Mouse (Mus musculus) granulocyte monocyte progenitor cell, adult 5-6 weeks (primary cell): ENCODE data around the gene Ermp1. TPM values are rescaled to one million over a fixed set of nuclear protein-coding genes. Genes with fewer than 3 reads are reported as not detected.
A peak's percentile ranks its signal among the peaks of the same experiment; 100 is the strongest.
"Not testable (repeated sequence)": the region's sequence is repeated elsewhere in the genome, so short reads cannot be mapped to it uniquely, and the experiment has no call there.

Experiments
- ATAC-seq: replicated peaks from 2 replicates; pipeline ENCODE4 v1.8.0; 2016; ENCODE audit warnings: mild to moderate bottlenecking, moderate TSS enrichment, inconsistent platforms; ENCODE audit not compliant: poor library complexity, severe bottlenecking
- total RNA-seq, 2 experiments: library from RNA; stranded (forward) in 1 of 2; stranded (reverse) in 1 of 2; fragments of 200-712, 200-1000 nt in 1 of 2; fragments of >200 nt in 1 of 2; fragmentation: Nextera tagmentation in 1 of 2; gene quantifications; 2 replicates each; pipeline ENCODE4 v1.2.3; 2014 to 2017

The Ermp1 gene
- total RNA-seq, 2 experiments from 2014 or later, result 39.2 to 61.3 TPM

- ATAC-seq, result no peak
Observed at GRCm38 (mm10) chr19:29607521-29607920, 40.7 kb downstream of the Ermp1 start.

DNA sequence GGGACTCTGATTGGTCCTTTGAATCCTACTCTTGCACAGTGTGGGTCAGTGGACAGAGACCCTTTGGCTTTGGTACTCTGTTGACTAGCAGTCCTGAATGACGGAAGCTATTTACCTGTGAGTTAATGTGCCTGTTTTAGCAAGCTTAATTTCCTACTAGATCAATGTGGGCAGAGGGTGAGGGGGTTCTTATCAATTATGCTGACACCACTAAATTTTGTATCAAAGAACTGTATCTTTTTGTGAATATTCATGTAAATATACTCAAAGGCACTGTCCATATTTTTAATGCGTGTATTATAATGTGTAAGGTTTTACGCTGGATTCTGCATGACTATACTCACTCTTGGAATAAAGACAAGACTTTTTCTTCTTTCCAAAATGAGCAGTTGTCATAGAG, 43.6 kb downstream of the Ermp1 start:
- ATAC-seq, result no peak

DNA sequence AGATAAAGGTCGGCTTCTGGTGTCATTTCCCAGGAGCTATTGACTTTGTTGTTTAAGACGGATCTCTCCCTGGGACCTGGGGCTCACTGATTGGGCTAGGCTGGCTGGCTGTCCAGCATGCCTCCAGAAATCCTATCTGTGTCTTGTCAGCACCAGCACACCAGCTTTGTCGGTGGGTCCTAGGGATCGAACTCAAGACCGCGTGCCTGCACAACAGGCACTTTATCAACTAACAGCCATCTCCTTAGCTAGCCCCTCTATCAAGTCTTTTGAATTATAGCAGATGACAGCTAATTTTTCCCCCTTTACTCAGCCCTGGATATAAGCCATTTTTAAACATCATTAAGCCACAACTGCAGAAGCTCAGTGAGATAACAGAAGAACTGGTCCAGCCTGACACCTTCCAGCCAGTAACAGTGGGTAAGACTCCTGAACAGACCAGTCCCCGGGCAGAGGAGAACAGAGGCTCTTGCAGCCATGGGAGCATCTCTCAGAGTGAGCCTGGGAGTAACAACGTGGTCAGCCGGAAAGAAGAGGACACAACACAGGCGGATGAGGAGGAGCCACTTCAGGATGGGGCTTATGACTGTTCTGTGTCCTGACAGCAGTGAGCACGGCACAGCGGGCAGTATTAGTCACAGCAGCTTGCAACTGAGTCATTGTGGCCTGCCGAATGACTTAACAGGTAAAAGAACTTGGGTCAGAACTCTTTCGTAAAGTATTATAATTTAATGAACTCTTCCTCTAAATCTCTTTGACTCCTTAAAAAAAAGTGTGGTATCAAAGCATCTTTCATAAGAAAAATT, 44.5 kb downstream of the Ermp1 start:
- ATAC-seq, result no peak

DNA sequence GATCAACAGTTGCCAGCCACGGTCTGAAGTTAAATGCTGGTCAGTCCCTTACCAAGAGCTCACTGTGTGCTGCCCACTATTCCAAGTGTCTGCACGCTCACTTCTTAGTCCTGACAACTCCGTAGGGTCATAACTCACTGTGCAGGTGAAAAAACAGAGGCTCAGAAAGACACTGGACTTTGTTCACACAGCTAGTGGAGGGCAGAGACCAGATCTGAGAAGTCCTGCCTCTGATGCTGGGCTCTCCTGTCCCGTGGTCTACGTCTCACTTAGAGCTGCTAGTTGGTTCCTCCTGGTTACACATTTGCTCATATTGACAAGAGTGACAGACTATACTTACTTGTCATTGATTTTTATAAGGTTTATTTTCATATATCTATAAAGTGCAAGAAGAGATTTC, 49.2 kb downstream of the Ermp1 start:
- no peak for ATAC-seq

- peak; percentile 56 for ATAC-seq
Observed at GRCm38 (mm10) chr19:29596985-29597384, 51.2 kb downstream of the Ermp1 start.

DNA sequence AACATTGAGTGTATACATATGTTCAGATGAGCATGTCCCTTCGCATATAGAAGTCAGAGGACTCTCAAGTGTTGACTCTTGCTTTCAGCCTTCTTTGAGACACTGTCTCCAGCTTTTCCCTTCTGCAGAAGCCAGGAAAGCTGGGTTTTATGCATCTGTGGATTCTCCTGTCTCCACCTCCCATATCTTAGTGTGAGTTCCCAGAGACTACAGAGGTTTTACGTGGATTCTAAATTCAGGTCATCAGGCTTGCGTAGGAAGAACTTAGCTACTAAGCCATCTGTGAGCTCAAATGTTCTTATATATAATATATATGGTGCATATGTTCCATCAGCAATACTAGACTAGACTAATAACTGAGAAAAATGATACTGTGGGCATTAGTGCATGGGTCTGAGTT, 51.9 kb downstream of the Ermp1 start:
- ATAC-seq, result no peak

- not testable (repeated sequence) for ATAC-seq
Observed at GRCm38 (mm10) chr19:29593783-29594182, 54.4 kb downstream of the Ermp1 start.

DNA sequence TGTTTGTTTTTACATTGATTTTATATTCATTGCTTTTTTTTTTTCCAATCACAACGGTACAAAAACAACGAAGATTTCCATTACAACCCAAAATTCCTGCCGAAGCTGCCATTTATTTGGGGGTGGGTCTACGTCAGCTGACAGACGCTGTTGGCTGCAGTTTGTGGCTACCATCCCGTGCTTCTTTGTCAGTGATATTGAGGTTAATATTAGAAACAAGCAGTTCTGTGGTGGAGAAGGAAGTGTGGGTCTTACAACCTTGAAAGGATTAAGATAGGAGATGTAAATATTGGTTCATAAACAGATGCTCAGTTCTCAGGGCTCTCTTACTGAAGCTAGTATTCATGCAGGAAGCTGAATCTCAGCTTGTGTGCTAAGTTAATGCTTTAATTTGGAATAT, 64.5 kb downstream of the Ermp1 start:
- no peak for ATAC-seq

GRCm38 (mm10) chr19:29582439-29582838, 65.8 kb downstream of the Ermp1 start:
- no peak for ATAC-seq

GRCm38 (mm10) chr19:29566512-29566911, 81.7 kb downstream of the Ermp1 start:
- no peak for ATAC-seq

- ATAC-seq, result peak; percentile 63
Observed at GRCm38 (mm10) chr19:29563258-29563779, 84.9 kb downstream of the Ermp1 start.

DNA sequence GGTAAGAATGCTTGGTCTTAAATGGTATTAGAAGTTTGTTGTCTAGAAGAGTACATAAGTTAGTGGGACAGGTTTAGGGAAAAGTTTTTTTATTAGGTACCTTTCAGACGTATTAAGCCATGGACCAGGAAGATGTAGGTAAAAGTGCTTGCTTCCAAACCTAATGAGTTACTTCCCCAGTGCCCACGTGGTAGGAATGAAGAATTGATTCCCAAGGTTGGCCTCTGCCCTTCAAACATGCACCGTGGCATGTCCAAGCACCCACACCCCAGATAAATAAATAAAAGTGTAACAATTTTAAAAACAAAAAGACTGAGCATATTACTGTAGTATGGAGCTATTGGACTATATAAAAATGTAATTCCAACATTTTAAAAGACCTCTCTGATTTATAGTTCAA, 85.6 kb downstream of the Ermp1 start:
- no peak for ATAC-seq

DNA sequence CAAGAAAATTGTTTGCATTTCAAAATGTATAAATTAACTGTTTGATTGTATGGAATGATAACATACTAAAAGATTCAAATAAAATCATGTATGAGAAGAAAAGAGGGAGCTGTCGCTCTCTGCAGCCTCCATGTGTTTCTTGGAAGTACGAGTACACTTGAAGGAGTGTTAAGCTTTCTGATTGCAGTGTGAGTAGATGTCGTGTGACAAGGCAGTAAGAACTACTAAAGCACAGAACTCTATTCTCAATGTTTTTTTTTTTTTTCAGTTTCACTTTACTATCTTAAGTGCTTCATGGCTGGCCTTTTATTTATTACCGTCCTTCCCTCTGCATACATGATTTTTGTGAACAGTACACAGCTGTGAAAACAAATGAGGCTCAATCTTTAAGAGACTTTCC, 86.0 kb downstream of the Ermp1 start:
- ATAC-seq, result no peak

Other genes starting within 250 kb of the Ermp1 start
- not detected in 2 replicates for gene Pdcd1lg2, start 237.5 kb downstream of the Ermp1 start, total RNA-seq (2014; fragmentation: Nextera tagmentation)
- not detected in 2 replicates for gene Pdcd1lg2, start 237.5 kb downstream of the Ermp1 start, total RNA-seq (2017)
- gene Ric1, start 126.1 kb downstream of the Ermp1 start, total RNA-seq (2014; fragmentation: Nextera tagmentation), result 22.4 and 24.1 TPM in 2 replicates
- gene Ric1, start 126.1 kb downstream of the Ermp1 start, total RNA-seq (2017), result 17.5 and 18.9 TPM in 2 replicates
- not detected in 2 replicates for gene Mlana, start 49.4 kb upstream of the Ermp1 start, total RNA-seq (2014; fragmentation: Nextera tagmentation)
- gene Mlana, start 49.4 kb upstream of the Ermp1 start, total RNA-seq (2017), result not detected in 2 replicates
- 20.2 and 22.3 TPM in 2 replicates for gene 9930021J03Rik, start 157.6 kb upstream of the Ermp1 start, total RNA-seq (2014; fragmentation: Nextera tagmentation)
- 9.6 and 13.0 TPM in 2 replicates for gene 9930021J03Rik, start 157.6 kb upstream of the Ermp1 start, total RNA-seq (2017)
- gene Ranbp6, start 164.6 kb upstream of the Ermp1 start, total RNA-seq (2014; fragmentation: Nextera tagmentation), result 8.8 and 13.2 TPM in 2 replicates
- gene Ranbp6, start 164.6 kb upstream of the Ermp1 start, total RNA-seq (2017), result 19.2 and 27.7 TPM in 2 replicates